Mouse (Mus musculus) C2C12 (cell line): ENCODE measurements at regions not wholly inside any gene's neighbourhood (a gene's known extent, or its start where the extent isn't known, plus 50 kb on each side); places are given as distances from the start of the nearest gene placed in this dataset.

ENCODE experiments used
- CTCF ChIP-seq: IDR thresholded peaks from one replicate; pipeline ENCODE4 v1.5.1; 2011; ENCODE audit not compliant: control insufficient read depth, insufficient read depth, insufficient read length
- MYOD1 ChIP-seq: IDR thresholded peaks from one replicate; pipeline ENCODE4 v1.6.1; 2011; ENCODE audit warnings: low read depth; ENCODE audit not compliant: control insufficient read depth, insufficient read length
- MYOG ChIP-seq: IDR thresholded peaks from one replicate; pipeline ENCODE4 v1.6.1; 2011; ENCODE audit not compliant: control insufficient read depth, insufficient read length; ENCODE audit errors: extremely low read depth

DNA sequence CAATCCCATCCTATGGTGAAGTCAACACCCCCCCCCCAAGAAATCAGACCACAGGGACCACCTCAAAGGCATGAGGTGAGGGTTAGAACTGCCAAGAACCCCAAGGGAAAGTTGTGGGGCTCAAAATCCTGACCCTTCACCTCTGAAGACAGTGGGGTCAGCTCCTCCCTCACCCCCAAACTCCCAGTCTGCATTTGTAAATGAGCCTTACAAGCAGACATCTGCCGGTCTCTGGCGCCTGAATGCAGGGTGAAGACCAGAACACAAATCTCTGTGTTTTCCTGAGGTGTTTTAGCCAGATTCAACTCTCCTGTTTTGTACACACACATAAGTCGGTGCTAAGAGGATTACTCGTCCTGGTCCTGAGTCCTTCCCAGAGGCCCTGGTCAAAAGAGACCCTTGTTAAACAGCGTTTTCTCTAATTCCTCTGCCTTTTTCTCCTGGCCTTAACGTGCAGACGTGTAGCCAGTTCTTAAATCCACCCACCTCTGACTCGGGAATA is 61.9 kb downstream of the Cpn2 start:
- TF ChIP-seq CTCF, result no peak
- TF ChIP-seq MYOD1, result no peak
- no peak for TF ChIP-seq MYOG
